Mouse (Mus musculus) gastrocnemius, adult 2 months (tissue): ENCODE measurements around the gene Lpo. TPM values are rescaled to one million over a fixed set of nuclear protein-coding genes. Genes with fewer than 3 reads are reported as not detected.
"Not testable (repeated sequence)": the region's sequence is repeated elsewhere in the genome, so short reads cannot be mapped to it uniquely, and the experiment has no call there.

ENCODE experiments used
- DNase-seq: peaks from one replicate; pipeline ENCODE4 v3.0.0; 2022
- H3K27ac ChIP-seq: fragments of 200-600 bp; 2 replicates; pipeline ENCODE4 v1.8.1; 2022; ENCODE audit warnings: mild to moderate bottlenecking
- H3K4me3 ChIP-seq: fragments of 200-600 bp; 2 replicates; pipeline ENCODE4 v1.8.1; 2022; ENCODE audit warnings: mild to moderate bottlenecking, moderate library complexity
- CTCF ChIP-seq: fragments of 200-600 bp; IDR thresholded peaks from 2 replicates; pipeline ENCODE4 v1.8.1; 2022; ENCODE audit warnings: antibody characterized with exemption, mild to moderate bottlenecking, moderate library complexity
- intact Hi-C: fragments of 180-260 bp; cut with DNase I; formaldehyde crosslinking; loops from one replicate; pipeline ENCODE4 v1.15.1; 2025
- long read RNA-seq, 2 experiments: library from polyadenylated mRNA; stranded (forward); transcript quantifications; one replicate each; pipeline ENCODE4 v2.0.0; 2021
- total RNA-seq, 2 experiments: library from RNA; stranded (reverse); gene quantifications; 2 replicates each; pipeline ENCODE4 v1.2.3; 2021

The Lpo gene
- total RNA-seq: not detected
- long read RNA-seq, experiment 1: 0 reads
- long read RNA-seq, experiment 2: 0 reads

DNA sequence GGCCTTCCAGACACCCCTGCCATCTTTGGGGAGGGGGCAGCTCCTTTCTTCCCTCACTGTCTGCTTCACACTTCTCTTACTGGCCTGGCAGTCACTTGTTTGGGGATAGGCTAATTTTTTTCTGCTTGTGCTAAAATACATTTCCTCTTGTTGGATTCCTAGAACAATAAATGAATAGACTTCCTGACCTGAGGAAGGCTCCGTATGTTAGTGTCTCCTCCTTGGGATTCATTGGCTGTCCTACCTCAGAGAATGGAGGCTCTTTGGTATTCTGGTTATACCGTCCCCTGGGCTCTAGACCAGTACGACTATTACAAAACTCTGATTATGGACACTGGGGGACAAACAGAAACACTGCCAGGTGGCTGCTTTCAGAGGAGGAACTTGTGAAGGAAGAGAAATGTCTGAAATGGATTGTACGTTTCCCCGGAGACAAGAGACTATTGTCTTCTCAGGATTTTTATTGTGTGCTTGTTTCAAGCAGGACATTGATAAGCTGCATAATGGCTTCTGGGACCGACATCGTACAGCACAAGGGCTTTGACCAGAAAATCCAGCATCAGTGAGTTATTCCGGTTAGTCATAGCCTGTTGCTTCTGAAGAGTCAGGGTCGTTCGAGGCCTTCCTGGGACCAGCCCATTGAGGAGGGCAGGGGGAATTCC lies at the start of gene Lpo:
Gene Lpo, minus strand, starts transcription at position 51 of the 662 bp plus-strand sequence.
- Histone ChIP-seq H3K4me3 (no peak within 1 kb of the TSS), H3K27ac (no peak within 1 kb of the TSS)
- no peak for DNase-seq
- TF ChIP-seq CTCF: no peak
- intact Hi-C loops: no loop called here

- no peak for DNase-seq
- intact Hi-C loops: no loop called here
- Histone ChIP-seq H3K27ac (no peak within 1 kb of the TSS), H3K4me3 (no peak within 1 kb of the TSS)
- no peak for TF ChIP-seq CTCF
Observed at GRCm38 (mm10) chr11:87875436-87875835, 47.3 kb upstream of the Lpo start, which contains the start of gene Epx. Gene Epx, minus strand, starts transcription at chr11:87875536.

DNA sequence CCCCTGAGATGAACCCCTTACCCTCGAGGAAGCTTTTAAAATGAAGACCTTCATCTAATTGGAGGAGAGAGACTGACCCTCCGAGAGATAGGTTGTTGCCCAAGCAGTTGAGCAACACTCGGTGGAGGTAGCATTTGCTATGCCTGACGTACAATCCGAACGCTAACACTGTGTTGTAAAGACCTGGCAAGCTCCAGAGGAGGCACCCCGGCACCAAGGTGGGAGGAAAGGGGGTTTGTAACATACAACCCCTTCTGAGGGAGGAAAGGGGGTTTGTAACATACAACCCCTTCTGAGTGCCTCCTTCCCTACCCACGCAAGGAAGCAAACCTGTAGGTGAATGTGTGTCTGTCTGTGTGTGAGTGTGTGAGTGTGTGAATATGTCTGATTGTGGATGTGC lies 43.7 kb upstream of the Lpo start:
- Histone ChIP-seq H3K27ac (no peak overlapping the region), H3K4me3 (no peak overlapping the region)
- no peak for TF ChIP-seq CTCF
- intact Hi-C loops: no loop called here
- no peak for DNase-seq

- no peak overlapping the region for H3K27ac ChIP-seq
- TF ChIP-seq CTCF: no peak
- intact Hi-C loops: no loop called here
- DNase-seq: no peak
- no peak overlapping the region for H3K4me3 ChIP-seq
Observed at GRCm38 (mm10) chr11:87870096-87870495, 42.0 kb upstream of the Lpo start.

DNA sequence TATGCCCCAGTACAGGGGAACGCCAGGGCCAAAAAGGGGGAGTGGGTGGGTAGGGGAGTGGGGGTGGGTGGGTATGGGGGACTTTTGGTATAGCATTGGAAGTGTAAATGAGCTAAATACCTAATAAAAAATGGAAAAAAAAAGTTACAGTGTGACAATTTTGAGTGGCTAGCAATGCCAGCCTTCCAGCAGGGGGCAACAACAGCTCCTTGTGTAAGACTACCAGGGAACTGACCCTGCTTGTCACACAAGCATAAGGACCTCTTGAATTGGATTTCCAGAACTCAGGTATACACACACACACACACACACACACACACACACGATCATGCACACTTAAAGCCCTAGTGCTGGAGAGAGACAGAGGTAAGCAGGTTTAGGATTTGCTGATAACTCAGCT lies 38.8 kb upstream of the Lpo start:
- DNase-seq, H3K27ac ChIP-seq, intact Hi-C loops, H3K4me3 ChIP-seq: not testable (repeated sequence)

GRCm38 (mm10) chr11:87862805-87863204 lies 34.7 kb upstream of the Lpo start:
- intact Hi-C loops: no loop called here
- DNase-seq: no peak
- no peak overlapping the region for H3K27ac ChIP-seq
- no peak overlapping the region for H3K4me3 ChIP-seq
- TF ChIP-seq CTCF: no peak

DNA sequence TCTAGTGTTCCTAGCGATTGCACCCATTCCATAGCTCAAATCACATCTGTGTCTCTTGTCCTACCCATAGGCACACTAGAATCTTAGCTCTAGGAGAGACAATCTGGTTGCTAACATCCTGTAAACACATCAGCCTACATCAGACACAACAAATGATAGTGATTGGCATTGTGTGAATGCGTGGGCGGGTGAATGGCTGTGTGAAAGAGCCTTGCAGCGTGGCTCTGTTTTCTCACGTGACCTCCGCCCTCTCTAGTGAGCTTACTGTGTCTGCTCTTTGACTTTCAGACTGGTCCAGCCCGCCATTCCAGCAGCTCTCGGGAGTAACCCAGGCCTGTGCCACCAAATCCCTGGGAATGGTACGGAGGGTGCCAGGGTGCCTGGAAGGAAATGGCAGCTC lies 32.3 kb upstream of the Lpo start:
- Histone ChIP-seq H3K27ac (no peak overlapping the region), H3K4me3 (no peak overlapping the region)
- DNase-seq: no peak
- no peak for TF ChIP-seq CTCF
- intact Hi-C loops: no loop called here

DNA sequence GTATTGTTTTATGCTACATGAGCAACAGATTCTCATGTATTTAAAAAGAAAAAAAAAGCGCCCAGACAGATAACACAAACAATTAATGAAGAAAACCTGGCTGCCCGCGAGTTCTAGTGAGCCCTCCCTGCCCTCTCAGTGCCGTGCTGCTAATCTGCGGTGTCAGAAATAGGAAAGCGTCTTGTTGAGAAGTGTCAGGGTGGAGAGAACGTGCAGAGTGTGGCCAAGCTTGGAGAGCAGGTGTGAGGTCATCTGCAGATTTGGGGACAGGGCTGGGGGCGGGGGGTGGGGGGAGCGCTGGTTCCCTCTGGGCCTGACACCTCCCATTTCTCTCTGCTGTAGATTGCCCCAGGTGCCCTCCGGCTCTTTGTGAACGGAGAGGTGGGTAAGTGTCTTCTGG lies 31.2 kb upstream of the Lpo start:
- intact Hi-C loops: no loop called here
- TF ChIP-seq CTCF: no peak
- Histone ChIP-seq H3K27ac (no peak overlapping the region), H3K4me3 (no peak overlapping the region)
- DNase-seq: no peak

DNA sequence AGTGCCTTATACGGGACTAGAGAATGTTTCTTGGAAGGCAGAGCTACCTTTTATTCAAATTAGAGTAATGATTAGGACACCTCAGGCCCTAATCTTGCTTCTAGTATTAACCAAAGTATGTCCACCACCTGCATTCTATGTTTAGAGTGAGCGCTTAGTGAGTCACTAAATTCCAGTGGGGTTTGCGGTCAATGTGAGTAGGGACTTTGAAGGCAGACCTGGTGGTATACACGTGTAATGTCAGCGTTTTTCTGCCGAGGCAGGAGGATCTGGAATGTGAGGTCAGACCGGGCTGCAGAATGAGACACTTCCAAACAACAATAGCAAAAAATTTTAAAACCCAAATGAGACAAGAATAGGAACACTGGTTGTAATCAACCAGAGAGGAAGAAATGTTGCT lies 26.5 kb upstream of the Lpo start:
- DNase-seq: no peak
- H3K4me3 ChIP-seq: no peak overlapping the region
- intact Hi-C loops: loop anchor here (5.0 kb wide), 1 partner anchor 117 kb away; the partner anchor contains the start of gene Supt4a
- no peak for TF ChIP-seq CTCF
- H3K27ac ChIP-seq: no peak overlapping the region

- H3K4me3 ChIP-seq: peak overlapping the region; percentile 87
- DNase-seq: no peak
- TF ChIP-seq CTCF: no peak
- intact Hi-C loops: loop anchor here (5.0 kb wide), 1 partner anchor 116 kb away; the partner anchor contains the start of gene Supt4a
- H3K27ac ChIP-seq: peak overlapping the region; percentile 82
Observed at GRCm38 (mm10) chr11:87853597-87853954, 25.5 kb upstream of the Lpo start.

DNA sequence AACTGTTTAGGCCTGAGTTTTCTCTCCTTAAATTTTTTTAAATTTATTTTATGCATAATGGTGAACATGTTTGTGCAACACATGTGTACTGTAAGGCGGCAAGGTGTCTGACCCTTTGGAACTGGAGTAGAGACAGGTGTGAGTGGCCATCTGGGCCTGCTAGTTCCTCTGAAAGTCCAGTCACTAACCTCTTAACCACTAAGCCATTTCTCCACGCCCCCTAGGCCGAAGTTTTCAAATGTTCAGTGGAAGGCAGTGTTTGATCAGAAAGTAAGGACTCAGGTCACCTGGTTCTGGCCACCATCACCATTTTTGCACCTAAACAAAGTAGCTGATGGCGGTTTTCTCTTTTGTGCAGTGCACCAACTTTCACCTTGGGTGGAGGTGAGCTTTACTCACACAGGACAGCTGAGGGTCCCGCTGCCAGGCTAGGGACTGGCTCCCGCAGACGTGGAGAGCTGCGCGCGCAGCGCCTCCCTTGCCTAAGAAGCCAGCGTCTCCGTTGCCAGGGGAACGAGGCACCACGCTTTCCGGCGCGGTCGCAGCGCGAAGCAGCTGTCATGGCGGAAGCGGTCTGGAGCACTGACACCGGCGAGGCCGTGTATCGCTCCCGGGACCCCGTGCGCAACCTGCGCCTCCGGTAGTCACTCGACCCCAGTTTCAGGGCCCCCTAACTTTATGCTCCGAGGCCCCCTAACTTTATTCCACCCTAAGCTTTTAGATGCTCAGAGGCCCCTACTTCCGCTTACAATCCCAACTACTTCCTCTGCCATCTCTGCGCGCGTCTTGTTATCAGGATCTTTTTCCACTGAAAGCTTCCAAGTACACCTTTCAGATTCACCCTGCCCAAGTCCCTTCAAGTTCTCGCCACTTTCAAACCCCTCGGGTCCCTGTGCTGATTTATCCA lies 24.9 kb upstream of the Lpo start, which contains the start of gene Mks1:
Gene Mks1, plus strand, starts transcription at position 526 of the 907 bp plus-strand sequence.
- Histone ChIP-seq H3K4me3 (peak within 1 kb of the TSS; percentile 87), H3K27ac (peak within 1 kb of the TSS; percentile 82)
- peak; percentile 93 for DNase-seq
- no peak for TF ChIP-seq CTCF
- intact Hi-C loops: loop anchor here (5.0 kb wide), 1 partner anchor 116 kb away; the partner anchor contains the start of gene Supt4a

- intact Hi-C loops: no loop called here
- no peak overlapping the region for H3K4me3 ChIP-seq
- no peak overlapping the region for H3K27ac ChIP-seq
- DNase-seq: no peak
- TF ChIP-seq CTCF: no peak
Observed at GRCm38 (mm10) chr11:87847884-87848283, 19.8 kb upstream of the Lpo start.

DNA sequence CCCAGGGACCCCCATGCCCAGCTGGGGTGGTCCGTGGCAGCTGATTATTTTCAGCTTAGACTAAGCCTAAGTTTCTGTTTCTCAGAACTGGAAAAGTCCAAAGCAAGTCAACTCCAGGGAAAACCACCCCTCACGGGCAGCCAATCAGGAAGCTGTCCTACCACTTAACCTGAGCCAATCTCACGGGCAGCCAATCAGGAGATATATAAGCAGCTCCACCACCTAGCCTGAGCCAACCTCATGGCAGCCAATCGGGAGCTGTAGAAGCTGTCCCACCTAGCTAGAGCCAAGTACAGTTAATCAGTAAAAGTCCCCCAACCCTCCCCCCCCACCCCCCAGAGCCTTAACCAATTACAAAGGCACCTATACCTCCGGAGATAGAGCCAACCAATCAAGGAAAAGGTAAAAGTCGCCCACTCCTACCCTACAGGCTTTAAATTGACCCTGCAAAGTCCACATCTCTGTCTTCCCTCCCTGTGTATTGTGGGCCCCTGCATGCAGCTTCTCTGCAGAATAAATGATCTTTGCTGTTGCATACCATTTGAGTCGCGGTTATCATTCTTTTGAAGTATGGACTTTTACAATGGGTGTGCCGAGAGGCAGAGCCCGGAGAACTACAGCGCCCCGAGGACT lies 19.0 kb upstream of the Lpo start:
- intact Hi-C loops: no loop called here
- H3K4me3 ChIP-seq: no peak overlapping the region
- no peak overlapping the region for H3K27ac ChIP-seq
- TF ChIP-seq CTCF: no peak
- no peak for DNase-seq
